Mouse (Mus musculus) kidney, postnatal 36 days (tissue): Measurements from ENCODE around the gene Wfdc1.

ENCODE experiments used
- DNase-seq, 2 experiments: peaks; one replicate each; pipeline ENCODE4 v3.0.0; 2021 to 2022; ENCODE audit warnings: mixed read lengths in 2 of 2

Wfdc1 gene

GRCm38 (mm10) chr8:119697163-119697562 is 31.0 kb downstream of the Wfdc1 start:
- DNase-seq, result no peak

- peak; percentile 65 to 92 for DNase-seq
Observed at GRCm38 (mm10) chr8:119698960-119699359, 32.8 kb downstream of the Wfdc1 start.

GRCm38 (mm10) chr8:119699549-119700134 is 33.5 kb downstream of the Wfdc1 start, which contains the start of gene Atp2c2:
Atp2c2 (plus strand) TSS chr8:119700009.
- peak; percentile 47 to 79 for DNase-seq

GRCm38 (mm10) chr8:119702965-119703364 is 36.8 kb downstream of the Wfdc1 start:
- DNase-seq, result no peak

- DNase-seq, result no peak
Observed at GRCm38 (mm10) chr8:119707146-119707545, 41.0 kb downstream of the Wfdc1 start.

GRCm38 (mm10) chr8:119708471-119708870 is 42.3 kb downstream of the Wfdc1 start:
- no peak for DNase-seq

- DNase-seq, result peak; percentile 13 to 15
Observed at GRCm38 (mm10) chr8:119708878-119709702, 42.9 kb downstream of the Wfdc1 start.

GRCm38 (mm10) chr8:119709703-119710093 is 43.5 kb downstream of the Wfdc1 start:
- no peak for DNase-seq

- no peak for DNase-seq
Observed at GRCm38 (mm10) chr8:119712226-119712625, 46.1 kb downstream of the Wfdc1 start.

GRCm38 (mm10) chr8:119713421-119713820 is 47.3 kb downstream of the Wfdc1 start:
- DNase-seq, result no peak

GRCm38 (mm10) chr8:119715221-119715620 is 49.1 kb downstream of the Wfdc1 start:
- DNase-seq, result peak; percentile 51 to 75

GRCm38 (mm10) chr8:119716730-119717299 is 50.6 kb downstream of the Wfdc1 start:
- DNase-seq, result no peak

GRCm38 (mm10) chr8:119717765-119718164 is 51.6 kb downstream of the Wfdc1 start:
- DNase-seq, result peak; percentile 16 to 62

GRCm38 (mm10) chr8:119719011-119719501 is 52.9 kb downstream of the Wfdc1 start:
- DNase-seq, result no peak

GRCm38 (mm10) chr8:119722348-119722747 is 56.2 kb downstream of the Wfdc1 start:
- no peak for DNase-seq

- DNase-seq, result no peak
Observed at GRCm38 (mm10) chr8:119723676-119724075, 57.5 kb downstream of the Wfdc1 start.

- DNase-seq, result no peak
Observed at GRCm38 (mm10) chr8:119724596-119724995, 58.4 kb downstream of the Wfdc1 start.

- no peak for DNase-seq
Observed at GRCm38 (mm10) chr8:119727093-119727492, 60.9 kb downstream of the Wfdc1 start.

- no peak for DNase-seq
Observed at GRCm38 (mm10) chr8:119728351-119728895, 62.3 kb downstream of the Wfdc1 start.

GRCm38 (mm10) chr8:119732072-119732471 is 65.9 kb downstream of the Wfdc1 start:
- DNase-seq, result no peak

- DNase-seq, result no peak
Observed at GRCm38 (mm10) chr8:119736348-119736917, 70.3 kb downstream of the Wfdc1 start.

GRCm38 (mm10) chr8:119737093-119737900 is 71.1 kb downstream of the Wfdc1 start:
- DNase-seq, result no peak
